Mouse (Mus musculus) adrenal gland, adult 8-10 months (tissue): Measurements from ENCODE around the gene Dhx38. TPM values are rescaled to one million over a fixed set of nuclear protein-coding genes. Genes with fewer than 3 reads are reported as not detected.

Experiments
- DNase-seq: peaks from one replicate; pipeline ENCODE4 v3.0.0; 2022
- total RNA-seq, 4 experiments: library from RNA; stranded (reverse); gene quantifications; 2 replicates each; pipeline ENCODE4 v1.2.4; 2022

Gene Dhx38
- total RNA-seq = 10 to 100 TPM; 22.3 to 28.5 (median 25.2) TPM

DNA sequence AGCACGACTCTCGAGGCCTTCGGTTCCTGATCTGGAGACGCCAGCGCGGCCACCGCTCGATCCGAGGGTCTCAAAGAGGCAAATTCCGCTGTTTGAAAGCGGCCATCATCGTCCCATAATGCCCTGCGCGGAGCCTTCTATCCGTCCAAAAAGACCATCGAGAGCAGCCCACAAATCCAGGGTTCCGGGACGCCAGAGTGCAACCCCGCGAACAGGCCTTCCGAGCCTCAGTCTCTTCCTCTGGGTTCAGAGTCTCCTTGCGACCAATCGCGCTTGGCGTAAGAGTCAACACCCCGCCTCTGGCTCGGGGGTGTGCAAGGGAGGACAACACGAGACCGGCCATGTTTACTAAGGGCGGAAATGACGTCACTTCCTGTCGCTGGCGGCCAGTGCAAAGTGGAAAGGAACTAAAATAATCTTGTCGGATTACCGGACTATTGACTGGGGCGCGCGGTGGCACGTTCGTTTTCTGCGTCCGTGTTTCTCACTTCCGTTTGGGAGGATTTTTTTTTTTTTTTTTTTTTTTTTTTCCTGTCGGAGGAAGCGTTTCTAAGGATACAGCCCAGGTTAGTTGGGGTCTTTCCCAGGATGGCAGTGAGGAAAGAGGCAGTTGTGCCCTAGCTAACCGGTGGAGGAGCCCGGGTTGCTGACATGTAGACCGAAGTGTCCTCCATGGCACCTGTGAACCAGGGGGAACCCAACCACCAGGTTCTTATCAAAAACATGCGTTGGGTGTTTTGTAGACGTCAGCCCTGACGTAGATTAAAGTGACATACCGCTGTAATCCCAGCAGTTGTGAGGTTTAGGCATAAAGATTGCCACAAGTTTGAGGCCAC lies at the start of gene Dhx38, which contains the start of gene Txnl4b:
Gene Dhx38, minus strand, starts transcription at position 364 of the 836 bp plus-strand sequence.
Gene Txnl4b, plus strand, starts transcription at position 395 of the 836 bp plus-strand sequence.
- peak; percentile 99 for DNase-seq

DNA sequence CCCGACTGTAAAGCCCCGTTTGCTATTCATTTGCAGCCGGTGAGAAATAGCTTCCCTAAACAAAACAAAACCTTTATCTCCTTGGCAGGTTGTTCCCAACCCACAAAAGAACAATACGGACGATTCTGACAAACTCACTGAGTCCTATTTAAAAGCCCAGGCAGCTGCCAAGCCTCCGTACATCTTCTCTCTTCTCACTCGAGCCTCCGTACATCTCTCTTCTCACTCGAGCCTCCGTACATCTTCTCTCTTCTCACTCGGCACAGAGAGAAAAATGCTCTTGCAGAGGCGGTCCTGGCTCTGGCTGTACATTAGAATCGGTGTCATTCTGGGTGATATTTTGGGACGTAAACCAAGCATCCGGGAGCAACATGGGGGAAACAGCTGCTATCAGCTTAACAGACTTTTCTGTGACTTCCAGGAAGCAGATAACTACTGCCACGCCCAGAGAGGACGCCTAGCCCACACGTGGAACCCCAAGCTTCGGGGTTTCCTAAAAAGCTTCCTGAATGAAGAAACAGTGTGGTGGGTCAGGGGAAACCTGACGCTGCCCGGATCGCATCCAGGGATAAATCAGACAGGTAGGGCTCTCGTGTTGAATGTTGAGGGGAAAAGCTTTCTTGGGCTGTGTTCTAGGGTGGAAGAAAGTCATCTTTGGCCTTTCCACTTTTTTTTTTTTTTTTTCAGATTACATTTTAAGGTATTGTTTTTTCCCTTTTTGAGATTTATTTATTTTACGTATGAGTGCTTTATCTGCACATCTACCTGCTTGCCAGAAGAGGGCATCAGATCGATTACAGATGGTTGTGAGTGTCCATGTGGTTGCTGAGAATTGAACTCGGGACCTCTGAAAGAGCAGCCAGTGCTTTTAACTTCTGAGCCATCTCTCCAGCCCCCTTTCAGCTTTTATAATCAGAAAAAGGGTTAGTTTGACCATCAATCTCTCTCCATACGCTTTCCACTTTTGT lies 48.9 kb upstream of the Dhx38 start, which contains the start of gene Pkd1l3:
Gene Pkd1l3, plus strand, starts transcription at position 275 of the 968 bp plus-strand sequence.
- no peak for DNase-seq

DNA sequence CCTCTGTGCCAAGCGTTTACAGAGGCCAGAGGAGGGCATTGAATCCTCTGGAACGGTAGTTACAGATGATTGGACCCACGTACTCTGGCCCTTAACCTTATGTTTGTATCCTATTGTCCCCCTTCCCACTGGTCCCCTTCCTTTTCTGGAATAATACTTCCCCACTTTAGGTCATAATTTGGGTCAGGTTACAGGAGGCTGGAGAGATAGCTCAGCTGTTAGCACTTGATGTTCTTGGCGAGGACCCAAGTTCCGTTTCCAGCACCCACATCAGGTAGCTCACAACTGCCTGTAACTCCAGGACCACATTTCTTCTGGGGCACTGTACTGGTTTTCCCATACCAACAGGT lies 43.5 kb upstream of the Dhx38 start:
- DNase-seq = no peak

DNA sequence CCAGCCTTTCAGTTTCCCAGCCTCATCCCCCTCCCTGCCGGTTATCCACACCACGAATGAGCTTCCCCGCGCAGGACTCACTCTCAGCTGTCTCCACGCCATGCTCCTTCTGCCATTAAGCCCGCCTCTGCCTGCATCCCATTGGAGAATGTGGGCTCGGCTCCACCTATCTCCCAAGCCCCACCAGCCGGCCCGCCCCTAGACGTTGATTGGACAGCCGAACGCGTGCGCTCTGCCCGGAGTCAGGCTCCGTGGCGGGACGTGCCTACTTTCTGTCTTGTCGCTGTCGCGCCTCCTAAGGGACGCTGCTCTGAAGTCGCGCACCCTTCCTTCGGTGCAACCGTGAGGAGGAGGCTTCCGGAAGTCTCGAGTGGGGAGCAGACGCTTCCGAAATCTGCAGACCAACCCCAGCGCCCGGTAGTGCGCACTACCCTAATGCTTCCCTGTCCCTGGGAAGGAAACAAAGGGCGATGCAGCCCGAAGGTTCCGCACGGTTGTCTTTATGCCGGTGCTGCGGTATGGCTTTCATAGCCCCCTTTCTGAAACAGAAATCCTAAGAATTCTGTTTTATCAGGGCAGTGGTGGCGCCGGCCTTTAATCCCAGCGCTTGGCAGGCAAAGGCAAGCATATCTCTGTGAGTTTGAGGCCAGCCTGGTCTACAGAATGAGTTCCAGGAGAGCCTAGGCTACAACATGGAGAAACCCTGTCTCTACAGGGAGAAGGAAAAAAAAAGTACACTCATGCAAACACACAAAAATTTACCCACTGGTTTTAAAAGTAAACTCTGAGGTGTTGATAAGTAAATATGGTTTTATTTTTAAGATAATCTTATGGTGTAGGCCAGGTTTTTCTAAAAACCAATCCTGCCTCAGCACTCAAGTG lies 42.9 kb upstream of the Dhx38 start, which contains the start of gene Dhodh:
Gene Dhodh, minus strand, starts transcription at position 403 of the 882 bp plus-strand sequence.
- peak; percentile 96 for DNase-seq

DNA sequence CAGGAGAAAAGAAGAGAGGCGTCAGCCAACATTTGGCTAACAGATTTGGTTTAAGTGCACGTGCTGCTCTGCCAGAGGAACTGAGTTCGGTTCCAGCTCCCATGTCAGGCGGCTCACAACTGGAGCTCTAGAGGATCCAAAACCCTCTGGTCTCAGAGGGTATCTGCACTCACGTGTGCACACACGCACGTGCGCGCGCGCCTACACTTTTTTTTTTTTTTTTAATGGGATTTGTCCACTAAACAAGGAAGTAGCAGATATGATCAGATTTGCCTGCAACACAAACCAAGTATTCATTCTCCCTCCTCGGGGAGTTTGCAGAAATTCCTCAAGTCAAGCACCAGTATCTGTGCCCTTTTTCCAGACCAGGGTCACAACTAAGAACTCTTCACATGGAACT lies 42.0 kb upstream of the Dhx38 start:
- no peak for DNase-seq

DNA sequence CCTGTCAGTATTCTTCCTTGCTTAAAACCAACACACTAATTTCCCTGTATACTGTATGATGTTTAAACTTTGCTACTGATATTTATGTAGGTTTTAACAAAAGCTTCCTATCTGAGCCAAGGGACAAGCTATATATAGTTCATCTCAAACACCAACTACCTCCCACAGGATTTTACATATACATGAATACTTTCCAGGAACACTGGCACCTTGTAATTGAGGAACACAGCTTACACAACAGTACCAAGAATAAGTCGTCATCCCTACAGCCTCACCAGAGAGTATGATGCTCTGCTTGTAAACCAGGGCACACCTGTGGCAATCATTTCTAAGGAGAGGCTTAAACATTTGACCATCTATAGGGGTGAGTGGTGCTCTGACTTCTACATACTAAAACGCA lies 41.1 kb upstream of the Dhx38 start:
- no peak for DNase-seq

DNA sequence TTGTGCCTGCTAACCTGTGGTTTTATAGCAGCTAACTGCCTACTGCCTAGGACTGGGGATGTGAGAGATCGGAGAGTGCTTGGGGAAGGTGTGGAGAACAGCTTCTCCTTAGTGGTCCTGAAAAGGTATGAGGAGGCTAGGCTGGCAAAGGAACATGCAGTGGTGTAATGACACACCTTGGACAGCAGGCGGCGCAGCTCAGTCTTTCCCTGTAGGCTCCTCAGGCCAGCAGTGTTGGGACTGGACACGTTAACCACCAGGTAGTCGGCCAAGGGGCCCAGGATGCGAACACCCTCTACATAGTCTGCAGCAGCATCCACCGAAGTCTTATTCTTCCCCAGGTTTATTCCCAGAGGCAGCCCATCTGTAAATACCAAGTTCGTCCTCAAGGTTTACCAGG lies 30.2 kb upstream of the Dhx38 start:
- DNase-seq = no peak

DNA sequence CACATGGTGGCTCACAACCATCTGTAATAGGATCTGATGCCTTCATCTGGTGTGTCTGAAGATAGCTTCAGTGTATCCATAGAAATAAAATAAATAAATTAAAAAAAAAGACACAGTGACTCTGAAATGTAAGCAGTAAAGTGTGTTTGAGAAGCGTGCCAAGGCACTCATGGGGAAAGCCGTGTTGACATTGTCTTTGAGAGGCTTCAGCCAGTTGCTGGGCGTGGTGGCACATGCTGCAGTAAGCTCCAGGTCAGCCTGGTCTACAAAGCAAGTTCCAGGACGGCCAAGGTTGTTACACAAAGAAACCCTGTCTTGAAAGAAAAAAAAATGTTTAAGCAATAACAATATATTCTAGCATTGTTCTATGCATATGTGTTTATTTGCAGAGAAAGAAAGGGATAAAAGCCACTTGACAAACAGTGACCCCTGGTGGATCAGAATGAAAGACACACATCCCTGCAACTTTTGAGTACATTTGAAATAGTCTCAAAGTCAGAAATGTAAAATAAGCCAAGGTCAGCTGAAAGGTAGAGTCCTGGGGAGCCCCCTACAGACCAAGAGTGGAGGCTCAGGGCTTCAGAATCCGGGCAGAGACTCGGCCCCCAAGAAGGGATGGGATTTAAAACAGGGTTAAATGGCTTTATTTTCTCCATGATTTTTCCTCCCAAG lies 27.6 kb upstream of the Dhx38 start:
- no peak for DNase-seq

DNA sequence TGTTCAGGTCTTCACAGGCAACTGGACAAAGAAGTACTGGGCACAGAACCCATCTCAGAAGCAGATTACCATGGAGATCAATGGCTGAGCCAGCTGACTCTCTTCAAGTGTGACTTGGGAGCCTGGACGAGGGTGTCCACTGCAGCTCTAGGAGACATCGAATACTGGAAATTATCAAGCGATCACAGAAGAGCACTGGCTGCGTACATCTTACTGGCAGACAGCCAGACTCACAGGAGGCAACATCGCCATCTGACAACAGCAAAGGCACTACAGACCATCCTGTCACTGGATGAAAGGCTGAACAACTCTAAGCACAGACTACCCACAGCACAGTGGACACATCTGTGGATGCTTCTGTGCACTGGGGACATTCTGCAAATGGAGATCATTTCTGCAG lies 26.5 kb upstream of the Dhx38 start:
- DNase-seq = no peak

DNA sequence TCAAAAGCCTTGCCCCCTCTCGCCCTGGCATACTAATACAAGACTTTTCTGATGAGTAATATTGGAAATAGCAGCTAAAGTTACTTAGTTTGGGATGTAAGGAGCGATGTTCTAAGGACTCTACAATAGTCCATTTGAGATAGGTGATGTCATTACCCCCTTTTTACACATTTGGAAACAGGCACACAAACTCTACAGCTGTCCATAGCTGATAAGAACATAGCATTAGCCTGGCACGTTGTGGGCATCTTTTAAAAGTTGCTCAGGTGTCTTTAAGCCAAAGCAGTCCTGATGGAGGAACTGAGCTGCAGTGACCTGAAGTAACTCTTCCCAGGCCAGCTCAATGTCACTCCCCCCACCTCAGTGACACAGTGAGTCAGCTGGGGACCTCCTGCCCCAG lies 25.7 kb upstream of the Dhx38 start:
- no peak for DNase-seq

DNA sequence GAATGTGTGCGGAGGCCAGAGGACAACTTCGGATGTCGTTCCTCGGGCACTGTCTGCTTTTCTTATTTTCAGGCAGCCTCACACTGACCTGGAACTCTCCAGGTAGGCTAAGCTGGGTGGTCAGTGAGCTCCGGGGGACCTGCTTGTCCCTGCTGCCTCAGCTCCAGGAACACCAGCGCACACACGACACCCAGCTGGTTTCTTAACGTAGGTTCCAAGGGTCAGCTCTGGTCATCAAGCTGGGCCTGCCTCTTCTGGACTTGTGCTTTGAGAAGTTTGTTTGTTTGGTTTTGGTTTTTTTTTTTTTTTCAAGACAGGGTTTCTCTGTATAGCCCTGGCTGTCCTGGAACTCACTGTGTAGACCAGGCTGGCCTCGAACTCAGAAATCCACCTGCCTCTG lies 25.2 kb upstream of the Dhx38 start:
- no peak for DNase-seq

DNA sequence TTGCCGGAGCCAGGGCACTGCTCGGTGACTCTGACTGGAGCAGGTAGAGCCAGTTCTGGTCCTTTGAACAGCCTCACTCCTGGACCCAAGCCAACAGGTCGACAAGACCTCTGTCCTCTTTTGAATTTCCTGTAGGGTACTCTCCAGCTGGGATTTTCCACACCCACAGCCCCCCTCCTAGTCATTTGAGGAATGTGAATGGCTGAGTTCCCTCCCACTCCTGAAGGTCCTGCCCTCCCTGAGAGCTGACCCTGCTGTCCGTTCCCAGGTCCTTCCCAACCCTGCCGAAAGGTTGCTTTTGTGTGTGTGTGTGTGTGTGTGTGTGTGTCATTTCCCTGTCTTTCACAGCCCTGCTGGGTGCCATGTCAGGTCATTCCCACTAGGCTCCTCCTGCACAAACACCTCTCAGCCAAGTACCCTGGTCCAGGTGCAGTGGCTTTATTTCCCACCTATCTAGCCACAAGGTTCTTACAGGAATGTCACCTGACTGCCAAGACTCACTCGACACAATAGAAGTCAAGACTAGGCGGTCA lies 21.4 kb upstream of the Dhx38 start:
- no peak for DNase-seq

DNA sequence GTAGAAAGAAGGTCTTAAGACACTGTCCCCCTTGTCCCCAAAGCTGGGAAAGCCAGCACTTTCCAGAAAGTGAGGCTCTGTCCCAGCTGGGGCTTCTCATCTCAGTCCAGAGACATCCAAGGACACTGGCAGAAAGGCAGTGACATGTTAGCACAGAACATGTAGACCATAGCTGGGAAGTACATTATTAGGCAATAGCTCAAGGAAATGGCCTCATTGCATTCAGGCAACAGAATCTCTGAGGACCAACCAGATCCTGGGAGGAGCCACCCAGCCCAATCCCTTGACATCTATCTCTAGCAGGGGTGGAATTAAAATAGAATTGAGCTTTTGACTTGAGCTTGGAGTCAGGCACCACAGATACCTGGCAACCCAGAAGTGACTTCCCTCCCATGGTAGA lies 20.0 kb upstream of the Dhx38 start:
- DNase-seq = no peak

DNA sequence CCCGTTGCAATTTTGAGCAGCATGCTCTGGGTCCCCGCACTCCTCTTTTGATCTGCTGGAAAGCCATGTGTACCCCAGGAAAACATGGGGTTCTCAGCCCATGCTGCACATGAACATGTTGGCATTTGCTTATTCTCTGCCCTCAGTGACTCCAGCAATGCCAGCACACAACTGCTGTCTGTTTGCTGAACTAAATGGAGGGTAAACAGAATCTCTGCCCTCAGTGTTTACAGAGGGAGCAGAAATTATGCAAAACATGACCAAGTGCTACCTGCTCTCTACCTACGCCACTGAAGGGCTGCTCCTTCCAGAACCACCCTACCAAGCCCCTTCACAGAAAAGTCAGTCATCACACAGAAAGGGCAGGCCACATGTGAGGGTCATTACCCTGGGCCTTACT lies 19.2 kb upstream of the Dhx38 start:
- no peak for DNase-seq

DNA sequence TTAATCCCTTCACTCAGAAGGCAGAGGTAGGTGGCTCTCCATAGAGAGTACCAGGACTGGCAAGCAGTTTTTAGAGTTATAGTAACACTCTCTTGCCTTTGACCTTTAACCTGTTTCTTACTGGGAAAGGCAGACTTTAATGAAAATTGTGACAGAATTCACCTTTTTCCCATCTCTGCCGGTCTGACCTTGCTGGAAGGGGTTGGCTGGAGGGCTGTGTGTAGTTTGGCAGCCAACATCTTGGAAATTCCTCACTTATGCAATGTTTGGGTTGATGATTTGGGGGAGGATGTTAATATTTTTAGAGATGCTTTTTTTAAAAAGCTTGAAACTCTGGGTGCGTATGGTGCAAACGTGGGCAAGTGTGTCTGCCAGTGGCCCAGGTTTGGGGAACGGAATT lies 18.6 kb upstream of the Dhx38 start:
- DNase-seq = no peak

DNA sequence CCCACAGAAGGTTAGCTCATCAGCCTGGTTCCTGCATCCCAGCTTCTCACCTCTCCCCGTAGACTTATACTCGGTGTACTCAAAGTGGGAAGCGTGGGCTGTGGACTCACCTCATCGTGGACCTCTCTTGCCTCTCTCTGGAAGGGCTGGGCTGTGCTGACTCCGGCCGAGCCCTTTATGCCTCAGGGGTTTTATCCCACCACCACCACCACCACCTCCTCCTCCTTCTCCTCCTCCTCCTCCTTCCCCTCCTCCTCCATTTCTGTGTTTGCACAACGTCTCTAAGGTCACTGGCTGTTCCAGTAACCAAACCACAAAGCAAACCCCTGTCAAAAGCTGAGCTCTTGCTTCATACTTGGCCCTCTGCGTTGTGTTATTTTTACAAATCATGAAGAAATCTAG lies 13.2 kb upstream of the Dhx38 start, which contains the start of gene Hp:
Gene Hp, minus strand, starts transcription at position 273 of the 402 bp plus-strand sequence.
- no peak for DNase-seq

DNA sequence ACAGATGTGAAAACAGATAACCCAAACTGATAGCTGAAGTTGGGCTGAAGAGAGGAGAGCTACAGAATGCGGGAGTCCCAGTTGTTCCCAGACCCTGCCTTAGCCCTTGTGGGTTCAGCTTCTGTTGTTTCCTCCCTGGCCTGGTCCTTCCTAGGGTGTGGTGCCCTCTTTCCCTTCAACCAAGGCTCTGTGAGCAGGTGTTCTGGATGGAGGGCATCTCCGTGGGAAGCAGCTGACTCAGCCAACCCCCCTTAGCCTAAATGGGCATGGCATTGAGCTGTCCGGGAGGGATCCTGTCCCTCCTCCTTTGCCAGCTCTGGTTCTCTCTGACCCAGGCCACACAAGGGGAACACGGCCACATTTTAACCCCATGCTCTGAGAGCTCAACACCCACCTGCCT lies 10.7 kb upstream of the Dhx38 start:
- no peak for DNase-seq

DNA sequence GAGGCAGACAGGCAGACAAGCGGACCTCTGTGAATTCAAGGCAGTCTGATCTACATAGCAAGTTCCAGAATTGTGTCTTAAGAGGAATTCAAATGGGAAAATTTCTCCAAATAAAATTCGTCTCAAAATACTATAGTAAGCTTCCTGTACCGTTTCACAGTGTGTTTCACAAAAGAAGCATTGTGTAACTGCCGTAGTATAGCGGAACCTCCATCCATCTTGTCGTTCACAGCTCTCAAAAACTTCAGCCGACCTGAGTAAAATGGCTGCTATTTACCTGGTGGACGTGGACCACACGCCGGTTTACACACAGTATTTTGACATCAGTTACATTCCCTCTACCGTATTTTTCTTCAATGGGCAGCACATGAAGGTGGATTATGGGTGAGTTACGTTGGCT lies 5.5 kb upstream of the Dhx38 start:
- DNase-seq = no peak

DNA sequence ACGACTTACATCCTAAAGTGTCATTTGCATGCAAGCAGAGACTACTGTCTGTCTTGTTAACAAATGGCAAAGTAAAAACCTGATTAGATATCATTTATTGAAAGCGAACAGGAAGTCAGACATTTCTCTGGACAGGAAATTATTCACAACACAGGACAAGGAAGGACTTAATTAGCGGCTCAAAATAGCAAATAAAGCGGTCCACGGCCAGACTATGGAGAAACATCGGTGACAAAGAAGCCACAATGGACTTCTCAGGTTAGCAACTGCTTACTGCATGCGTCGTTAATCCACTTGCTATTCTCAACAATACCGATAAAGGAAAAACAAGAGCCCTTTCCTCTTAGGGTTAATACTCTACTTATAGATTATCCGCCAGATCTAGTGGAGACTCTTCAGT lies 895 bp downstream of the Dhx38 start:
- DNase-seq = no peak

DNA sequence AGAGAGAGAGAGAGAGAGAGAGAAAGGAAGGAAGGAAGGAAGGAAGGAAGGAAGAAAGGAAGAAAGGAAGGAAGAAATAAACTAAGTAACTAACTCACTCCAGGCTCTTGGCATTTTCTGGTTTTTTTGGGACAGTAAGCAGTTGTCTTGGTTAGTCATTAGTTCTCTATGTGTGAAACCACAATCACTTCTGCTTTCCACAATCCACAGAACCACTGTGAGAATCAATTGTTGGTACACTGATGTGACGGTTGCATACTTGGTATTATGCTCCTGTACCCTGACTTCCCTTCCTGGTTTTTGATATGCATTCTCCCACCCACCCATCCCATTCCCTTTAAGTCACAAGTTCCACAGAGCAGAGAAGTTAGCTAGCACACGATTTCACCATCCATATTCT lies 1.8 kb downstream of the Dhx38 start:
- DNase-seq = no peak

DNA sequence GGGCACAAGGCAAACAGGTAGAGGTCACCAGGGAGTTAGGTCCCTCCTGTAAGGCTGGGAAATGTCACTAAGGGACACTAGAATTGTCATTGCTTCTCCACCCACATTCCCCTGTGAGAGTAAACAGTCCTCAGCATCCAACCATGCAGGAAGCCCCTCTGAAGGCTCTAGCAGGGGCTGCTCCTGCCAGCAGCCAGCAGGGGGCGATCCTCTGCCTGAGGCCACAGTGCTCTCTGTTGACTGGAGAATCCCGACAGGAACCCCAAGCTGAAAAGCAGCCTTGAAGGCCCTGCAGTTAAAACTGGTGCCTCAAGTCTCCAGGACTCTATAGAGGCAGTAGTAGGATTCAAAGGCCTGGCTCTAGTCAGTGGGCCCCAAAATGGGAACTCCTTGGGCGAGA lies 14.0 kb downstream of the Dhx38 start:
- DNase-seq = no peak
